Mouse (Mus musculus) midbrain, postnatal 0 days (tissue): ENCODE measurements around the gene Rhbdd2. TPM values are rescaled to one million over a fixed set of nuclear protein-coding genes. Genes with fewer than 3 reads are reported as not detected.

Source experiments
- ATAC-seq: fragments of 200-750 bp; cut with Nextera tagmentation; 2 replicates; pipeline ENCODE4 v1.8.0; 2017; ENCODE audit warnings: moderate number of reproducible peaks, mild to moderate bottlenecking, moderate TSS enrichment, moderate library complexity; ENCODE audit not compliant: low FRiP score
- DNase-seq: peaks from one replicate; pipeline ENCODE4 v3.0.0-alpha.2; 2015; ENCODE audit warnings: low spot score
- H3K27ac ChIP-seq: fragments of 300-500 bp; sonication (generic); 2 replicates; pipeline ENCODE4 v1.5.1; 2014; ENCODE audit warnings: low read depth, mild to moderate bottlenecking, low read length, mixed read lengths
- H3K27me3 ChIP-seq: fragments of 300-500 bp; sonication (generic); 2 replicates; pipeline ENCODE4 v1.6.1; 2014; ENCODE audit warnings: low read length, control low read depth, mixed read lengths; ENCODE audit not compliant: insufficient read depth
- H3K36me3 ChIP-seq: fragments of 300-500 bp; sonication (generic); 2 replicates; pipeline ENCODE4 v1.6.1; 2014; ENCODE audit warnings: low read length, control low read depth, mixed read lengths; ENCODE audit not compliant: insufficient read depth
- H3K4me1 ChIP-seq: fragments of 300-500 bp; sonication (generic); 2 replicates; pipeline ENCODE4 v1.6.1; 2014; ENCODE audit warnings: mild to moderate bottlenecking, control low read depth, antibody characterized with exemption, low read length, mixed read lengths; ENCODE audit not compliant: insufficient read depth
- H3K4me2 ChIP-seq: fragments of 300-500 bp; sonication (generic); 2 replicates; pipeline ENCODE4 v1.6.1; 2014; ENCODE audit warnings: low read depth, mild to moderate bottlenecking, low read length, mixed read lengths; ENCODE audit not compliant: poor library complexity, severe bottlenecking
- H3K4me3 ChIP-seq: fragments of 300-500 bp; sonication (generic); 2 replicates; pipeline ENCODE4 v1.5.1; 2014; ENCODE audit warnings: low read depth, mild to moderate bottlenecking, low read length, moderate library complexity
- H3K9ac ChIP-seq: fragments of 300-500 bp; sonication (generic); replicated peaks from 2 replicates; pipeline ENCODE4 v1.6.1; 2014; ENCODE audit warnings: mild to moderate bottlenecking, low read length, moderate library complexity, mixed read lengths; ENCODE audit not compliant: poor library complexity, severe bottlenecking
- H3K9me3 ChIP-seq: fragments of 300-500 bp; sonication (generic); 2 replicates; pipeline ENCODE4 v1.6.1; 2016; ENCODE audit warnings: low read length, control low read depth
- CTCF ChIP-seq: IDR thresholded peaks from 2 replicates; pipeline ENCODE4 v1.5.1; 2016; ENCODE audit warnings: antibody characterized with exemption, mild to moderate bottlenecking
- WGBS: fragments of 180-500 bp; shearing (Covaris S2); extraction: QIAGEN DNeasy Blood & Tissue Kit; methylation state at CpG from one replicate; pipeline ENCODE4 v1.1.7; 2014; 5-methylcytosine and 5-hydroxymethylcytosine counted together
- polyA plus RNA-seq: library from polyadenylated mRNA; unstranded; fragments of >200 nt; fragmentation: Nextera tagmentation; extraction: Ambion mirVana; gene quantifications from 2 replicates; pipeline ENCODE4 v1.2.1, GENCODE M21; 2015
- total RNA-seq: library from RNA; depleted of rRNA; stranded (reverse); fragments of >200 nt; gene quantifications from 2 replicates; pipeline ENCODE4 v1.2.3, GENCODE M21; 2014; rRNA removed

The Rhbdd2 gene
- total and polyA plus RNA-seq, 2 experiments from 2014 or later, result 31.8 to 143 TPM

DNA sequence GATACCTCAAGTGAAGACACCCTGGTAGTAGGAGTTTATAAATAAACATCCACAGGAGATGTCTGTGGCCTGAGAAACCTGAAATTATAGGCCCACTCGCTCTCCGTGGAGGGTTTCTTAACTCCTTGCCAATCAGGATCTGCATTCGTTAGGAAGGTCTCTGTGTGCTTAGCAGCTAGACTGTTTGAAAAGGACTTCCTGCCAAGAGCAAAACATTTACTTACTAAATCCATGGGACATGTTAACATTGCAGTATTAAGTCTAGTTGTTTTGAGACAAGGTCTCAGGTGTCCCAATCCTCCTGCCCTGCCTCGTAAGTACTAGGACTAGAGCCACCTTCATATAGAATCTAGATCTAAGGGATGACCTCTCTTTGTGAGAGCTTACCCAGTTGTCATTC is 58.8 kb downstream of the Rhbdd2 start:
- no peak for ATAC-seq
- Histone ChIP-seq H3K9ac (no peak overlapping the region), H3K9me3 (no peaks in the 10 kb centered on the region), H3K36me3 (no peaks in the 10 kb centered on the region), H3K4me3 (no peak overlapping the region), H3K27me3 (no peaks in the 10 kb centered on the region), H3K4me1 (peaks cover 9% of the 10 kb centered on the region), H3K4me2 (no peak overlapping the region), H3K27ac (no peak overlapping the region)
- WGBS, result 63% methylated on average over 4 of the region's 4 CpGs
- no peak for DNase-seq
- TF ChIP-seq CTCF, result no peak

DNA sequence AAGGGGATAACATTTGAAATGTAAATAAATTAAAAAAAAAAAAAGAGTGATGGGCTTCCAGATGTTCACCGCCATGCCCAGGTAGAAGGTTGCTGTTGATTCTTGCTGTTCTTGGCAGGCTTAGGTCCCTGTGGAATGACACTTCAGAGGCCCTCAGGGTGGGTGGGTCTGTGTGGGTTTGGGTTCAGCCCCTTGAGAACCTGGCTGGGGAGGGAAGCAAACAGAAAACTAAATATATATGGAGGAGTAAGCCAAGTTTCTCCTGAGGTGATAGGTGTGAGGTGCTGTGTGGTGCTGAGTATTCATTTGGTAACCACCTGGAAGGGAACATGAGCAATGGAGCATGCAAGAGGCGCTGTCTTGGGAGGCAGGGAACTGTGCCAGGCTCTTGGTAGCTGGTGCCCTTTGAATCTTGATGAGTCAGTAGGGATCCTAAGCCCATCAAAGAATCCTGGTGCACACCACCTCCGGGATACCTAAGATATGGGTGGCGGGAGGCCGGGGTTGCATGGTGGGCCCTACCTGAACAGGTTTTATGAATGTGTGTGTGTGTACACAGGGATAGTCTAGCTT is 60.9 kb downstream of the Rhbdd2 start:
- DNase-seq, result no peak
- Histone ChIP-seq H3K9me3 (no peaks in the 10 kb centered on the region), H3K4me2 (no peak overlapping the region), H3K36me3 (no peaks in the 10 kb centered on the region), H3K4me1 (peaks cover 9% of the 10 kb centered on the region), H3K9ac (no peak overlapping the region), H3K4me3 (no peak overlapping the region), H3K27me3 (no peaks in the 10 kb centered on the region), H3K27ac (no peak overlapping the region)
- WGBS, result 95% methylated on average over 5 of the region's 5 CpGs
- no peak for TF ChIP-seq CTCF
- no peak for ATAC-seq

DNA sequence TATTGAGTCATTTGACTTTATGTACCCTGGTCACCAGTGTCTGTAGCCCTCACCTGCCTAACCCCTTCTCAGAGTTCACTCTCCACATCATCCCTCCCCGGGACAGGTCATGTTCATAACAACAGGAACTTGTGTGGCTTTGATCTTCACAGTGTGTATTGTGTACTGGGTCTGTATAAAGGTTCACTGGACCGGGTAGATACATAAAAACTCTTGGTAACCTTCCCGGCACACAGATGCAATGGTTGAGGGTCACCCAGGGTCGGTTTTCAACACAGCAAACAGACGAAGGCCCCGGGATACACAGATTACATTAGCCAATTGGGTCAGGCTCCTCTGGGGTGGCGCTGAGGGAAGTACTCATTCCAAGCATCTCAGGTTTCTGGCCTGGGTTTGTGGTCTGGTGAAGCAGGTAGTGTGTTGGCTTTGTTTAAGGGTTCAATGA is 62.9 kb downstream of the Rhbdd2 start:
- H3K4me2 ChIP-seq, result no peak overlapping the region
- no peaks in the 10 kb centered on the region for H3K36me3 ChIP-seq
- H3K4me1 ChIP-seq, result peaks cover 7% of the 10 kb centered on the region
- no peak overlapping the region for H3K4me3 ChIP-seq
- no peaks in the 10 kb centered on the region for H3K9me3 ChIP-seq
- no peaks in the 10 kb centered on the region for H3K27me3 ChIP-seq
- H3K27ac ChIP-seq, result no peak overlapping the region
- WGBS, result 71% methylated on average over 7 of the region's 7 CpGs
- ATAC-seq (no peak), DNase-seq (no peak)
- no peak overlapping the region for H3K9ac ChIP-seq
- TF ChIP-seq CTCF, result no peak

Other genes with a start within 250 kb of the Rhbdd2 start
- 12.4 and 12.8 TPM in 2 replicates for gene Pom121, start 238.1 kb upstream of the Rhbdd2 start, total RNA-seq
- gene Pom121, start 238.1 kb upstream of the Rhbdd2 start, polyA plus RNA-seq, result 6.7 and 8.5 TPM in 2 replicates
- gene Hip1, start 87.5 kb upstream of the Rhbdd2 start, total RNA-seq, result 122 and 126 TPM in 2 replicates
- 24.9 and 28.3 TPM in 2 replicates for gene Hip1, start 87.5 kb upstream of the Rhbdd2 start, polyA plus RNA-seq
- gene Ccl26, start 69.0 kb upstream of the Rhbdd2 start, total RNA-seq, result not detected in 2 replicates
- not detected in 2 replicates for gene Ccl26, start 69.0 kb upstream of the Rhbdd2 start, polyA plus RNA-seq
- gene Ccl24, start 59.6 kb upstream of the Rhbdd2 start, total RNA-seq, result 0.66 and 2.2 TPM in 2 replicates
- gene Ccl24, start 59.6 kb upstream of the Rhbdd2 start, polyA plus RNA-seq, result 1.9 and 2.4 TPM in 2 replicates
- 75.2 and 85.5 TPM in 2 replicates for gene Por, start 37.4 kb downstream of the Rhbdd2 start, total RNA-seq
- 94.1 and 96.5 TPM in 2 replicates for gene Por, start 37.4 kb downstream of the Rhbdd2 start, polyA plus RNA-seq
- 44.9 and 67.3 TPM in 2 replicates for gene Tmem120a, start 111.8 kb downstream of the Rhbdd2 start, total RNA-seq
- gene Tmem120a, start 111.8 kb downstream of the Rhbdd2 start, polyA plus RNA-seq, result 99.2 and 100 TPM in 2 replicates
- not detected in 2 replicates for gene Styxl1, start 145.8 kb downstream of the Rhbdd2 start, total RNA-seq
- 0.33 and 0.44 TPM in 2 replicates for gene Styxl1, start 145.8 kb downstream of the Rhbdd2 start, polyA plus RNA-seq
- 158 and 172 TPM in 2 replicates for gene Mdh2, start 145.9 kb downstream of the Rhbdd2 start, total RNA-seq
- gene Mdh2, start 145.9 kb downstream of the Rhbdd2 start, polyA plus RNA-seq, result 656 and 707 TPM in 2 replicates
- gene Srrm3, start 174.3 kb downstream of the Rhbdd2 start, total RNA-seq, result 85.2 and 123 TPM in 2 replicates
- gene Srrm3, start 174.3 kb downstream of the Rhbdd2 start, polyA plus RNA-seq, result 52.5 and 58.8 TPM in 2 replicates